Mouse (Mus musculus) CH12F3 (cell line): ENCODE measurements around the gene Gm8947.
"Not testable (repeated sequence)": the region's sequence is repeated elsewhere in the genome, so short reads cannot be mapped to it uniquely, and the experiment has no call there.

Experiments used
- in situ Hi-C: fragments of 300-500 bp; cut with MboI; formaldehyde crosslinking; loops from 2 replicates; pipeline ENCODE4 v1.14.3; 2020; ENCODE audit warnings: low sequenced_read_pairs

Gene Gm8947

DNA sequence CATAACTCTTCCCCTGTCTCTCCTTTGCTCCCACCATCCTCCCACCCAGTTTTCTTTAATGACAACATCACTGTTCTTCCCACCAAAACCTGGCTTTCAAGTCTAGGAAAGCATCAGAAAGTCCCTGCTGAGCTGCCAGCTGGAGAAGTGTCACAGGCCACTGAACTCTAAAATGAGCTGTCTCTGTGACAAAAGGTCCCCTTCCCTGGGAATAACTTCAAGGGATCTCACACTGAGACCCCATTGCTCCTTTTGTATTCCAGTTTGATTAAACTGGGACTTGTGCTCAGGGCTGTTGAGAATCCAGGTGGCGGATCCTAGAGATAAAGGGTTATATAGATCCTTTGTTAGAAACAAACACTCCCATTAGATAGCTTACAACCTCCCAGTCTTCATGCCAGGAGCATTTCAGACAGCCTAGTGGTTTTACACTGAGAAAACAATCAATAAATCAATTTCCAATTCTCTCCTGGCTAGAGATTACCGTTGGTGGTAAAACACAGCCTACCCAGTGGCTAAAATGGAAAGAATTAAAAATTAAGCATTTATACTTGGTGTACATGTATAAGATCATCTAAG, 13.6 kb upstream of the Gm8947 start:
- in situ Hi-C loops: no loop called here

DNA sequence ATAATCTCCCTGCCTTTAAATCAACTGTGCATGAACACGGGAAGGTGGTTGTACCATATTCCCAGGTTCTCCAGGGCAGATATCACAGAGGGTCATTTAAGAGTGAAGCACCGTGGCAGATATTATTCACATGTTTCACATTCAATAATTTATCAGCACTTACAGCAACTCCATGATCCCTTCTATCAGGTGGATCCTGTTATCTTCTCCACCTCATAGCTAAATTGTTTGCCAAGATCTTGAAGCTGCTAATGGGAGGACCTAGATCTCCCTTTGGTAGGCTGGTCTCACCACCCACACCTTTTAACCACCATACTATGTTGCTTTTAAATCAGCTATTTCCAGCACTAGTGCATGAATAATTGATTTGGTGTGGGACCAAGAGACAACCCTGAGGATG, 12.0 kb upstream of the Gm8947 start:
- in situ Hi-C loops: no loop called here

DNA sequence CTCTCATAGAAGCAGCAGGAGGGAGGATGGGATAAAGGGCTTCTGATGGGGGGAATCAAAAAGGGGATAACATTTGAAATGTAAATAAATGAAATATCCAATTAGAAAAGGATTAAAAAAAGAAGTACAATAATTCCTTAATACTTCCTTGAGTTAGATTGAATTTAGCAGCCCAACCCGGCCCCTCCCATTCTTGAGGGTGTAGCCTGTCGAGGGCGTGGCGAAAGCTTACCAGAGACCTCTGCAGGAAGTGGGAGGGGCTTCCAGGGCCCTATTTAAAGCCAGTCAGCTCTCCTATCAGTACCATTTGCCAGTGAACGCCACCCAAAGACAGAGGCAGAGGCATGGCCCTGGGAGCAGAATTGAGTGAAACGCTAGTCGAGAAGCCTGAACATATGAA, 9.9 kb upstream of the Gm8947 start, which contains the start of gene Gm47985:
TSS of gene Gm47985 (plus strand) at position 272 of the 400 bp plus-strand sequence.
- in situ Hi-C loops: not testable (repeated sequence)

DNA sequence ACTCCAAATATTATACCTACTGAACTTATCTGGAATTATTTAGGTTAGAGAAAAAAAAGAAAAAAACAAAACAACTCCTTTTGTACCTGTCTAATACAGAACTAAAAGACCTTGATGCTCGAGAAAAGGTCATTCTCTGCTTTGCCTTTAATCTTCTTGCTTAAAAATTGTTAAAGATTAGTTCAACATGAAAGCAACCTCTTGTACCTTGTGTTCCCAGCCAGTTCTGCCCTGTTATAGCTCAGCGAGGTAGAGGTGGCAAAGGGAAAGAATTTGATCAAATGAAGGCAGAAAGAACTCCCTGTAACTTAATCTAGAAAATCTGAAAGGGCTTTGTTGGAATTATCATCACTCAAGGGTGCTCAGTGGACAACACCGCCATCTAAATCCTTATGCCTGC, 6.0 kb upstream of the Gm8947 start:
- in situ Hi-C loops: not testable (repeated sequence)

DNA sequence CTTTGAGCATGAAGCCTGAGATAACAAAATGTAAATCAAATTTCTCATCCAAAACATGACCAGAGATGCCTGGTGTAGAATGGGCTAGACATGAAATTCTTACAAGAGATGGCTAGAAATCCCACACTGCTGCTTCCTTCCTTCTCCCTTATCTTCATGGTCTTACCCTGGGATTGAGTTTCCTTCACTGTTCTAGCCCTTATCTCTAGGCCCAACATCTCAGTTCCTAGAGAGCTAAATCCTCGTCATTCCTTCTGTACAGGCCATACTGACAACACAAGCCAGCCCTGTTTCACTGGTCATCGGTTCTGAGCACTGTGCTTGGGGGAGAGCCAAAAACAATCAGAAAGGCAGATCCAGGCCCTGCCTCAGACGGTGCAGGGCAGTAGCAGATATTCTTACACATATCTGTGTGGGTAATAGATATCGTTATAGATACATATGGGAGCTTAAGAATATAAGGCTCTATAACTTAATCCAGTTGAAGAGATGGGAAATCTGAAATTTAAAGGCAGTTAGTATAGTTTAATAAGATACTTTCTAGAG, 5.2 kb upstream of the Gm8947 start:
- in situ Hi-C loops: not testable (repeated sequence)

DNA sequence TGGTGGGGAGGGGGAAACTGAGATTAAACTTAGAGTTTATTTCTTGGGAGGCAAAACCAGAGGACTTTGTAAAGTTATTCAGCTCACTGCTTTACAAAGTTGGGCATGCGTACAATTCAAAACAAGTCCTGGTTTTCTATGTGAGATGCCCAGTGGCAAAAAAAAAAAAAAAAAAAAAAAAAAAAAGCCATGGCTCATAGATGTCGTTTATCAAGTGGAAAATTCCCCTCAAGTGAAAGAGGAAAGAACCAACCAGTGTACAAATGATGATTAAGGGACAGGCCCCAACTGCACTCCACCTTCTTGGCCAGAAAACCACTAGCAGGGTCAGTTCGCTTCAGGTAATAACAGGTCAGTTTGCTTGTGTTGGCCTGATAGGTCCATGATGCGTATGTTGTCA, 3.7 kb upstream of the Gm8947 start:
- in situ Hi-C loops: no loop called here

DNA sequence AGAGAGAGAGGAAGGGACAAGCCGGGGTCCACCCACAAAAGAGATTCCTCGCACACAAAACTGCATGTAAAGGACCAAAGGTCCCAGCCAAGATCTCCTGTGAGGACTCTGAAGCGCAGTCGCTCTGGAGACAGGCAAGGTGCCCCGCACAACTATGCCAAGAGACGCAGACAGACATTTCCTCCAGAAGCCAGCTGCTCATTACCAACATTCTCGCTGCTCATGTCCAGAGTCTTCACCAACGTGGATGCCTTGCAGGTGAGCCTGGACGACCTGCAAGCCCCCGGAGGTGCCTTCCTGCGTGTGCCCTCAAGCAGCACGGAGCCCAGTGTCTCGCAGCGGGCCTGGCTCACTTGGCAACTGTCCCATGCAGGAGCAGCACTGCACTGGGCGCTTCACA, 563 bp downstream of the Gm8947 start:
- in situ Hi-C loops: not testable (repeated sequence)

DNA sequence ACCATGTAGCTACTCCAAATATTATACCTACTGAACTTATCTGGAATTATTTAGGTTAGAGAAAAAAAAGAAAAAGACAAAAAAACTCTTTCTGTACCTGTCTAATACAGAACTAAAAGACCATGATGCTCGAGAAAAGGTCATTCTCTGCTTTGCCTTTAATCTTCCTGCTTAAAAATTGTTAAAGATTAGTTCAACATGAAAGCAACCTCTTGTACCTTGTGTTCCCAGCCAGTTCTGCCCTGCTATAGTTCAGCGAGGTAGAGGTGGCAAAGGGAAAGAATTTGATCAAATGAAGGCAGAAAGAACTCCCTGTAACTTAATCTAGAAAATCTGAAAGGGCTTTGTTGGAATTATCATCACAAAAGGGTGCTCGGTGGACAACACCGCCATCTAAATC, 3.8 kb downstream of the Gm8947 start:
- in situ Hi-C loops: not testable (repeated sequence)

DNA sequence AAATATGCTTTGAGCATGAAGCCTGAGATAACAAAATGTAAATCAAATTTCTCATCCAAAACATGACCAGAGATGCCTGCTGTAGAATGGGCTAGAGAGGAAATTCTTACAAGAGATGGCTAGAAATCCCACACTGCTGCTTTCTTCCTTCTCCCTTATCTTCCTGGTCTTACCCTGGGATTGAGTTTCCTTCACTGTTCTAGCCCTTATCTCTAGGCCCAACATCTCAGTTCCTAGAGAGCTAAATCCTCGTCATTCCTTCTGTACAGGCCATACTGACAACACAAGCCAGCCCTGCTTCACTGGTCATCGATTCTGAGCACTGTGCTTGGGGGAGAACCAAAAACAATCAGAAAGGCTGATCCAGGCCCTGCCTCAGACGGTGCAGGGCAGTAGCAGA, 4.5 kb downstream of the Gm8947 start:
- in situ Hi-C loops: not testable (repeated sequence)

DNA sequence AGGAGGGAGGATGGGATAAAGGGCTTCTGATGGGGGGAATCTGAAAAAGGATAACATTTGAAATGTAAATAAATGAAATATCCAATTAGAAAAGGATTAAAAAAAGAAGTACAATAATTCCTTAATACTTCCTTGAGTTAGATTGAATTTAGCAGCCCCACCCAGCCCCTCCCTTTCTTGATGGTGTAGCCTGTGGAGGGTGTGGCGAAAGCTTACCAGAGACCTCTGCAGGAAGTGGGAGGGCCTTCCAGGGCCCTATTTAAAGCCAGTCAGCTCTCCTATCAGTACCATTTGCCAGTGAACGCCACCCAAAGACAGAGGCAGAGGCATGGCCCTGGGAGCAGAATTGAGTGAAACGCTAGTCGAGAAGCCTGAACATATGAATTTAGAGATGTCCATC, 5.9 kb downstream of the Gm8947 start, which contains the start of gene Gm47995:
TSS of gene Gm47995 (plus strand) at position 329 of the 400 bp plus-strand sequence.
- in situ Hi-C loops: not testable (repeated sequence)

DNA sequence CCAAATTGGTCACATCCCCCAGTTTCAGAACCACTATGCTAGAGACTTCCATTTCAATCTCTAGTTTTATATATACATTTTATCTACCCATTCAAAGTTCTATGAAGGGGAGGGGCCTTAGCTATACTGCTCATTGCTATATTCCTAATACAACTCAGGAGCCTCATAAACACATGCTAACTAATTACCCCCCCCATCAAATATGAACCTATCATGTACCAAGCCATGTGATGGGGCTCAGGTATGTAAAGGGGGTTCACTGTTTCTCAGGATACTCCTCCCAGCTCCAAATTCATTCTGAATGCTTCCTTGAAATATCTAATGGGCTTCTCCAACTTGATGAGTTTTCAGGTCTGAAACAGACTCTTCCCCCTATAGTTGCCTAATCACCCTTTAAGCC, 8.4 kb downstream of the Gm8947 start:
- in situ Hi-C loops: not testable (repeated sequence)

DNA sequence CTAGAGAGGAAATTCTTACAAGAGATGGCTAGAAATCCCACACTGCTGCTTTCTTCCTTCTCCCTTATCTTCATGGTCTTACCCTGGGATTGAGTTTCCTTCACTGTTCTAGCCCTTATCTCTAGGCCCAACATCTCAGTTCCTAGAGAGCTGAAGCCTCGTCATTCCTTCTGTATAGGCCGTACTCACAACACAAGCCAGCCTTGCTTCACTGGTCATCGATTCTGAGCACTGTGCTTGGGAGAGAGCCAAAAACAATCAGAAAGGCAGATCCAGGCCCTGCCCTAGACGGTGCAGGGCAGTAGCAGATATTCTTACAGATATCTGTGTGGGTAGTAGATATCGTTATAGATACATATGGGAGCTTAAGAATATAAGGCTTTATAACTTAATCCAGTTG, 10.6 kb downstream of the Gm8947 start:
- in situ Hi-C loops: not testable (repeated sequence)

DNA sequence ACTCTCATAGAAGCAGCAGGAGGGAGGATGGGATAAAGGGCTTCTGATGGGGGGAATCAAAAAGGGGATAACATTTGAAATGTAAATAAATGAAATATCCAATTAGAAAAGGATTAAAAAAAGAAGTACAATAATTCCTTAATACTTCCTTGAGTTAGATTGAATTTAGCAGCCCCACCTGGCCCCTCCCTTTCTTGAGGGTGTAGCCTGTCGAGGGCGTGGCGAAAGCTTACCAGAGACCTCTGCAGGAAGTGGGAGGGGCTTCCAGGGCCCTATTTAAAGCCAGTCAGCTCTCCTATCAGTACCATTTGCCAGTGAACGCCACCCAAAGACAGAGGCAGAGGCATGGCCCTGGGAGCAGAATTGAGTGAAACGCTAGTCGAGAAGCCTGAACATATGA, 11.6 kb downstream of the Gm8947 start, which contains the start of gene 3110040M04Rik:
TSS of gene 3110040M04Rik (plus strand) at position 304 of the 400 bp plus-strand sequence.
- in situ Hi-C loops: not testable (repeated sequence)

DNA sequence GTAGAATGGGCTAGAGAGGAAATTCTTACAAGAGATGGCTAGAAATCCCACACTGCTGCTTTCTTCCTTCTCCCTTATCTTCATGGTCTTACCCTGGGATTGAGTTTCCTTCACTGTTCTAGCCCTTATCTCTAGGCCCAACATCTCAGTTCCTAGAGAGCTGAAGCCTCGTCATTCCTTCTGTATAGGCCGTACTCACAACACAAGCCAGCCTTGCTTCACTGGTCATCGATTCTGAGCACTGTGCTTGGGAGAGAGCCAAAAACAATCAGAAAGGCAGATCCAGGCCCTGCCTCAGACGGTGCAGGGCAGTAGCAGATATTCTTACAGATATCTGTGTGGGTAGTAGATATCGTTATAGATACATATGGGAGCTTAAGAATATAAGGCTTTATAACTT, 16.3 kb downstream of the Gm8947 start:
- in situ Hi-C loops: not testable (repeated sequence)

DNA sequence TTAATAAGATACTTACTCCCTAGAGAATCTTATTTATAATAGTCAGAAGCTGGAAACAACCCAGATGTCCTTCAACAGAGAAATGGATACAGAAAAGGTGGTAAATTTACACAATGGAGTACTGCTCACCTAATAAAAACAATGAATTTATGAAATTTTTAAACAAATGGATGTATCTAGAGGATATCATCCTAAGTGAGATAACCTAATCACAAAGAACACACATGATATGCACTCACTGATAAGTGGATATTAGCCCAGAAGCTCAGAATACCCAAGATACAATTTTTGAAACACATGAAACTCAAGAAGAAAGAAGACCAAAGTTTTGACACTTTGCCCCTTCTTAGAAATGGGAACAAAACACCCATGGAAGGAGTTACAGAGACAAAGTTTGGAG, 16.8 kb downstream of the Gm8947 start:
- in situ Hi-C loops: not testable (repeated sequence)

DNA sequence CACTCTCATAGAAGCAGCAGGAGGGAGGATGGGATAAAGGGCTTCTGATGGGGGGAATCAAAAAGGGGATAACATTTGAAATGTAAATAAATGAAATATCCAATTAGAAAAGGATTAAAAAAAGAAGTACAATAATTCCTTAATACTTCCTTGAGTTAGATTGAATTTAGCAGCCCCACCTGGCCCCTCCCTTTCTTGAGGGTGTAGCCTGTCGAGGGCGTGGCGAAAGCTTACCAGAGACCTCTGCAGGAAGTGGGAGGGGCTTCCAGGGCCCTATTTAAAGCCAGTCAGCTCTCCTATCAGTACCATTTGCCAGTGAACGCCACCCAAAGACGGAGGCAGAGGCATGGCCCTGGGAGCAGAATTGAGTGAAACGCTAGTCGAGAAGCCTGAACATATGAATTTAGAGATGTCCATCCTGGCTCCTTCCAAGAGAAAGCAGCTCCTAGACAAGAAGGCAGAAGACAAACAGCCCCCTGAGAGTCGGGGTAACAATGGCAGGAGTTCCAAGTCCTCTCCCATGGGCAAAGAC, 17.7 kb downstream of the Gm8947 start, which contains the start of gene Gm47996:
TSS of gene Gm47996 (plus strand) at position 308 of the 532 bp plus-strand sequence.
- in situ Hi-C loops: not testable (repeated sequence)

DNA sequence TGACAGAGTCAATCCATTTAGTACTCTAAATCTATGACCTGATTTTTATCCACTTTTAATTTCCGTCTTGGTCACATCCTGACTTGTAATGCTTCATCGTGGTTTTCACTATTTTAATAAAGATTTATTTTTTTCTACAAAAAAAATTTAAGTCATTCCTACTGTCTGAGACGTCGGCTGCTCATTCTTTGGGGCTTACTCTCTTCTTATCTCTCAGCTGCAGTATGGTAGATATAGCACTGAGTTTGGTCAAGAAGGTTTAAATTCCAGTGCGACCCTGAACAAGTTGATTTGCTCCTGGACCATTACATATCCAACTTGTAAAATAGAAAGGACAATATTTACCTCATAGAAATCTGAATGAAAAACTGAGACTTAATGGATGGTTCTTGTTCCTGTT, 19.5 kb downstream of the Gm8947 start:
- in situ Hi-C loops: not testable (repeated sequence)

DNA sequence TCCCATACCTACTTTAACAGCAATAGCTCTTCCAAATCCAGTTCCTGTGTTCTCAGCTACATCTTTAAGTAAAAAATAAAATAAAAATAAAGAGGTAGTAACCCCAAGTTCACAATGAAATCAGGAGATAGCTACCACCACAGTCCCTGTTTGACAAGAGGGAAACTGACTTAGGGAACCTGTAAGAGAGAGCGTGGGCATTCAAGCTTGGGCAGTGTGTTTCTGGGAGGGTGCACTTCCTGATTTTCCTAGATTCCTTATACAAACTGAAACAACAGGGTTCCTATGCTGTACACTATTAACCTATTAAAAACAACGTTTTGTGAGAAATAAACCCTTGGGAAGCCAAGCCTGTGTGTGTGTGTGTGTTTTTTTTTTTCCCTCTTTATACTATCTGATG, 22.7 kb downstream of the Gm8947 start:
- in situ Hi-C loops: no loop called here

DNA sequence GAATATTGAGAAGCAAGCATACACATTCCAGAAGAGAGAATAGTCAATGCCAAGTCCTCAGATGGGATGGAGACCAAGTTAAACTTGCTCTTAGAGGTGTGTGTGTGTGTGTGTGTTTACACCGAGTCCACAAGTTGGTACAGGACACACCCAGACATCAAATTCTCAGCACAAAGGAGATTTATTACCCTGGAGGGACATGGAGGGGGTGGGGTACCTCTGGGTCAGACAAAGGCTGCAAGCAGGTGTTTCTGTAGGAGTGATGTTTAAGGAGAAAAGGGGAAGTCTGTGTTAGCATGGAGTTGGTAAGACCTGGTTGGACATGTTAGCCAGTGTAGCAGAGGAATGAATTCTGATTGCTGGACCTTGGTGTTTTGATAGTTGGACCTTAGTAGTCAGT, 23.8 kb downstream of the Gm8947 start:
- in situ Hi-C loops: no loop called here

DNA sequence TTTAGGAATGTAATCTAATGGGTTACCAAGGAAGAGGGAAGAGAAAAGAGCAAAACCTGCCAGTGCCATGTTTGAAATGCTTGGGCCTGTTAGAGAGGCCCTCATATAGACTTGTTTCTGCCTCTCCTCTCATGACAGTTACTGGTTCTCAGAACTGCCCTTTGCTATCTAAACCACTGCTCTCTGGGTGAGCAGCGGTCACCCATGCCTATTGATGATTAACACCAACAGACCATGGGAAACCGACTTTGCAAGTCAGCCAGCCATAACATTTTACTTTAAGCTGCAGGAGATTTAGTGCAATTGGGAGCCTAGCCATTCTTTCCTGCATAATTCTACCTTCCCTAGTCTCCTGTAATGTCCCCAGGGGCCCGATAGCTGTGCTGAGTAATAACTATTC, 24.2 kb downstream of the Gm8947 start:
- in situ Hi-C loops: no loop called here

DNA sequence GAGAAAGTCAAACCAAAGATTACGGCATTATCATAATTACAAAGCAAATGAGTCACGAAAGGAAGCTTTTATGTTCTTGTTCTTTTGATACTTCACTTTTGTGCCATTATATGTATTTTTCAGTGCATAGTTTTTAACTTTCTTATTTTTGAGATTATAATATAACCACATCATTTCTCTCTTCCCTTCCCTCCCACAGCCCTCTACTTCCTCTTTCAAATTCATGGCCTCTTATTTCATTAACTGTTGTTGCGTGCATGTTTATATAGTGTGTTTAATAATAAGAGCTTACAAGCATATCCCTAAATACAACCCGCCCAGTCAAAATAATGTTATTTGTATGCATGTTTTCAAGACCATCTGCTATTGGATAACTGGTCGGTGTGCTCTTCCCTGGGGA, 26.9 kb downstream of the Gm8947 start:
- in situ Hi-C loops: no loop called here

DNA sequence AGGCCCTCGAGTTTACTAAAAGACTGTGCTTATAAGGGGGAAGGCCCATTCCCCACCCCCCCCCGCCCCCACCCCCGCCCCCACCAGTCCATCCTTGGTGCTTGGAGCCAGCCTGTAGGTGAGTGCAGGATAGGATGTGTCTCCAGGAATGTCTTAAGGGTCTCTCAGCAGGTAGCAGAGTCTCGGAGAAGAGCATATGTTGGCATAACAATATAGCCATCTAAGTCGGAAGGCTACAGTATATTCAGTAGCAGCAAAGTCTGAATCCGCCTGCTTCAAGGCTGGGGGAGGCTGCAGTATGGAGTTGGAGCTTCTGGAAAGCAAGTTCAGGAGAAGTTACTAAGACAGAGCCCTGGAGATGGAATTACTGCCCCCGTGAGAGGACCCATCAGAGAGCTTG, 27.9 kb downstream of the Gm8947 start:
- in situ Hi-C loops: no loop called here
